Mouse (Mus musculus) liver, embryonic 13.5 days (tissue): ENCODE measurements around the gene Ecel1. TPM values are rescaled to one million over a fixed set of nuclear protein-coding genes. Genes with fewer than 3 reads are reported as not detected.

Experiments
- ATAC-seq: fragments of 200-750 bp; cut with Nextera tagmentation; 2 replicates; pipeline ENCODE4 v1.8.0; 2017; ENCODE audit warnings: low read depth, mild to moderate bottlenecking, moderate number of reproducible peaks, moderate library complexity
- DNase-seq: peaks from one replicate; pipeline ENCODE4 v3.0.0; 2022
- H3K27ac ChIP-seq: fragments of 300-500 bp; sonication (generic); 2 replicates; pipeline ENCODE4 v1.5.1; 2015; ENCODE audit warnings: moderate library complexity, mild to moderate bottlenecking, inconsistent platforms
- H3K27me3 ChIP-seq: fragments of 300-500 bp; sonication (generic); 2 replicates; pipeline ENCODE4 v1.6.1; 2015; ENCODE audit warnings: mild to moderate bottlenecking, inconsistent platforms
- H3K36me3 ChIP-seq: fragments of 300-500 bp; sonication (generic); 2 replicates; pipeline ENCODE4 v1.6.1; 2015; ENCODE audit warnings: mild to moderate bottlenecking, inconsistent platforms
- H3K4me1 ChIP-seq: fragments of 300-500 bp; sonication (generic); replicated peaks from 2 replicates; pipeline ENCODE4 v1.6.1; 2015; ENCODE audit warnings: inconsistent platforms
- H3K4me2 ChIP-seq: fragments of 300-500 bp; sonication (generic); 2 replicates; pipeline ENCODE4 v1.6.1; 2015; ENCODE audit warnings: inconsistent platforms, mild to moderate bottlenecking, moderate library complexity
- H3K4me3 ChIP-seq: fragments of 300-500 bp; sonication (generic); replicated peaks from 2 replicates; pipeline ENCODE4 v1.5.1; 2015; ENCODE audit warnings: mild to moderate bottlenecking, inconsistent platforms
- H3K9ac ChIP-seq: fragments of 300-500 bp; sonication (generic); 2 replicates; pipeline ENCODE4 v1.6.1; 2015; ENCODE audit warnings: mild to moderate bottlenecking, inconsistent platforms
- H3K9me3 ChIP-seq: fragments of 300-500 bp; sonication (generic); replicated peaks from 2 replicates; pipeline ENCODE4 v1.6.1; 2016; ENCODE audit warnings: inconsistent platforms
- WGBS: fragments of 180-500 bp; shearing (Covaris S2); methylation state at CpG from one replicate; pipeline ENCODE4 v1.1.7; 2015; ENCODE audit not compliant: insufficient replicate concordance; 5-methylcytosine and 5-hydroxymethylcytosine counted together
- polyA plus RNA-seq: library from polyadenylated mRNA; unstranded; fragments of >200 nt; fragmentation: Nextera tagmentation; extraction: Ambion mirVana; gene quantifications from 2 replicates; pipeline ENCODE4 v1.2.1, GENCODE M21; 2015

The Ecel1 gene
- 0.12 TPM in 1 of 2 replicates, not detected in the other for polyA plus RNA-seq

- ATAC-seq: no peak
- 2% methylated on average over 12 of the region's 12 CpGs for WGBS
- no peak within 1 kb of the TSS for H3K9ac ChIP-seq
- peaks cover 91% of the 10 kb centered on the region for H3K27me3 ChIP-seq
- H3K4me2 ChIP-seq: 0 out of 2 replicates have a peak within 1 kb of the TSS, but pooled peaks have one; percentile 8
- H3K36me3 ChIP-seq: no peaks in the 10 kb centered on the region
- no peak for DNase-seq
- peaks cover 4% of the 10 kb centered on the region; the same call in 1 of the 2 replicates for H3K4me1 ChIP-seq
- no peak within 1 kb of the TSS for H3K4me3 ChIP-seq
- H3K9me3 ChIP-seq: no peaks in the 10 kb centered on the region
- no peak within 1 kb of the TSS for H3K27ac ChIP-seq
Measured at GRCm38 (mm10) chr1:87156199-87156587, at the start of gene Ecel1. TSS of gene Ecel1 (minus strand) at chr1:87156521.

GRCm38 (mm10) chr1:87205502-87205901 lies 49.2 kb upstream of the Ecel1 start:
- Histone ChIP-seq H3K4me2 (no peak overlapping the region), H3K4me3 (no peak overlapping the region), H3K9me3 (no peaks in the 10 kb centered on the region), H3K4me1 (no peaks in the 10 kb centered on the region), H3K36me3 (no peaks in the 10 kb centered on the region), H3K27ac (no peak overlapping the region), H3K27me3 (peaks cover 41% of the 10 kb centered on the region), H3K9ac (no peak overlapping the region)
- WGBS: 38% methylated on average over 3 of the region's 3 CpGs
- DNase-seq (no peak), ATAC-seq (no peak)

GRCm38 (mm10) chr1:87205038-87205437 lies 48.7 kb upstream of the Ecel1 start:
- Histone ChIP-seq H3K27me3 (peaks cover 41% of the 10 kb centered on the region), H3K4me2 (no peak overlapping the region), H3K27ac (no peak overlapping the region), H3K4me1 (no peaks in the 10 kb centered on the region), H3K4me3 (no peak overlapping the region), H3K36me3 (no peaks in the 10 kb centered on the region), H3K9me3 (no peaks in the 10 kb centered on the region), H3K9ac (no peak overlapping the region)
- ATAC-seq: no peak
- WGBS: 32% methylated on average over 6 of the region's 6 CpGs
- DNase-seq: no peak

GRCm38 (mm10) chr1:87204465-87204864 lies 48.1 kb upstream of the Ecel1 start, which contains the start of gene Chrng:
TSS of gene Chrng (plus strand) at chr1:87204657.
- peaks cover 41% of the 10 kb centered on the region for H3K27me3 ChIP-seq
- no peak within 1 kb of the TSS for H3K4me2 ChIP-seq
- no peak within 1 kb of the TSS for H3K9ac ChIP-seq
- H3K4me3 ChIP-seq: no peak within 1 kb of the TSS
- H3K36me3 ChIP-seq: no peaks in the 10 kb centered on the region
- ATAC-seq (no peak), DNase-seq (no peak)
- H3K9me3 ChIP-seq: no peaks in the 10 kb centered on the region
- H3K4me1 ChIP-seq: no peaks in the 10 kb centered on the region
- no peak within 1 kb of the TSS for H3K27ac ChIP-seq
- WGBS: 67% methylated on average over 7 of the region's 7 CpGs

GRCm38 (mm10) chr1:87203779-87204178 lies 47.5 kb upstream of the Ecel1 start:
- DNase-seq (no peak), ATAC-seq (no peak)
- Histone ChIP-seq H3K4me1 (no peaks in the 10 kb centered on the region), H3K27ac (no peak overlapping the region), H3K4me3 (no peak overlapping the region), H3K9ac (no peak overlapping the region), H3K36me3 (no peaks in the 10 kb centered on the region), H3K9me3 (no peaks in the 10 kb centered on the region), H3K4me2 (no peak overlapping the region), H3K27me3 (peaks cover 41% of the 10 kb centered on the region)
- 69% methylated on average over 5 of the region's 5 CpGs for WGBS

- WGBS: 57% methylated on average over 1 of the region's 1 CpGs
- Histone ChIP-seq H3K27ac (no peak overlapping the region), H3K9ac (no peak overlapping the region), H3K27me3 (peaks cover 27% of the 10 kb centered on the region), H3K4me2 (no peak overlapping the region), H3K4me1 (no peaks in the 10 kb centered on the region), H3K4me3 (no peak overlapping the region), H3K9me3 (no peaks in the 10 kb centered on the region), H3K36me3 (no peaks in the 10 kb centered on the region)
- ATAC-seq: no peak
- no peak for DNase-seq
Measured at GRCm38 (mm10) chr1:87201848-87202247, 45.5 kb upstream of the Ecel1 start.

GRCm38 (mm10) chr1:87200811-87201210 lies 44.5 kb upstream of the Ecel1 start:
- Histone ChIP-seq H3K4me3 (no peak overlapping the region), H3K9ac (no peak overlapping the region), H3K36me3 (no peaks in the 10 kb centered on the region), H3K27me3 (peaks cover 16% of the 10 kb centered on the region), H3K4me1 (no peaks in the 10 kb centered on the region), H3K4me2 (no peak overlapping the region), H3K9me3 (no peaks in the 10 kb centered on the region), H3K27ac (no peak overlapping the region)
- ATAC-seq: no peak
- DNase-seq: no peak
- WGBS: 26% methylated on average over 2 of the region's 2 CpGs

GRCm38 (mm10) chr1:87198119-87199065 lies 42.1 kb upstream of the Ecel1 start:
- Histone ChIP-seq H3K27me3 (0 out of 2 replicates have a peak, but pooled peaks cover 5% of the 10 kb centered on the region), H3K27ac (no peak overlapping the region), H3K9ac (no peak overlapping the region), H3K9me3 (no peaks in the 10 kb centered on the region), H3K4me3 (no peak overlapping the region), H3K4me1 (no peaks in the 10 kb centered on the region), H3K4me2 (no peak overlapping the region), H3K36me3 (no peaks in the 10 kb centered on the region)
- no peak for DNase-seq
- WGBS: 63% methylated on average over 12 of the region's 12 CpGs
- ATAC-seq: 0 out of 2 replicates have a peak, but pooled peaks have one; percentile 31

GRCm38 (mm10) chr1:87197296-87197695 lies 41.0 kb upstream of the Ecel1 start:
- WGBS: 65% methylated on average over 9 of the region's 9 CpGs
- Histone ChIP-seq H3K27me3 (0 out of 2 replicates have a peak, but pooled peaks cover 5% of the 10 kb centered on the region), H3K4me3 (no peak overlapping the region)

GRCm38 (mm10) chr1:87190429-87190828 lies 34.1 kb upstream of the Ecel1 start, which contains the start of gene Chrnd:
TSS of gene Chrnd (plus strand) at chr1:87190607.
- Histone ChIP-seq H3K4me2 (no peak within 1 kb of the TSS), H3K27ac (no peak within 1 kb of the TSS), H3K9ac (no peak within 1 kb of the TSS), H3K9me3 (no peaks in the 10 kb centered on the region), H3K4me1 (peaks cover 5% of the 10 kb centered on the region; the same call in 1 of the 2 replicates), H3K36me3 (no peaks in the 10 kb centered on the region), H3K27me3 (peaks cover 54% of the 10 kb centered on the region), H3K4me3 (no peak within 1 kb of the TSS)
- ATAC-seq: no peak
- WGBS: 38% methylated on average over 4 of the region's 4 CpGs
- no peak for DNase-seq

More at GRCm38 (mm10) chr1:87197296-87197695, 41.0 kb upstream of the Ecel1 start:
- no peak for DNase-seq
- Histone ChIP-seq H3K4me1 (no peaks in the 10 kb centered on the region), H3K4me2 (no peak overlapping the region), H3K9ac (no peak overlapping the region), H3K27ac (no peak overlapping the region), H3K36me3 (no peaks in the 10 kb centered on the region), H3K9me3 (no peaks in the 10 kb centered on the region)
- no peak for ATAC-seq

- Histone ChIP-seq H3K4me1 (peaks cover 5% of the 10 kb centered on the region), H3K27me3 (peaks cover 83% of the 10 kb centered on the region), H3K27ac (no peak overlapping the region), H3K4me3 (peak overlapping the region; percentile 45), H3K36me3 (no peaks in the 10 kb centered on the region), H3K9me3 (no peaks in the 10 kb centered on the region), H3K4me2 (peak overlapping the region; percentile 68), H3K9ac (no peak overlapping the region)
- no peak for ATAC-seq
- under 1% methylated on average over 15 of the region's 15 CpGs for WGBS
- peak; percentile 23 for DNase-seq
Measured at GRCm38 (mm10) chr1:87187037-87187355, 30.7 kb upstream of the Ecel1 start.
